Mouse (Mus musculus) cerebellum, adult 18-20 months (tissue): Measurements from ENCODE around the gene Gm4513.
"Not testable (repeated sequence)": the region's sequence is repeated elsewhere in the genome, so short reads cannot be mapped to it uniquely, and the experiment has no call there.

Experiments
- DNase-seq, 2 experiments: peaks; one replicate each; pipeline ENCODE4 v3.0.0; 2021

Gene Gm4513

DNA sequence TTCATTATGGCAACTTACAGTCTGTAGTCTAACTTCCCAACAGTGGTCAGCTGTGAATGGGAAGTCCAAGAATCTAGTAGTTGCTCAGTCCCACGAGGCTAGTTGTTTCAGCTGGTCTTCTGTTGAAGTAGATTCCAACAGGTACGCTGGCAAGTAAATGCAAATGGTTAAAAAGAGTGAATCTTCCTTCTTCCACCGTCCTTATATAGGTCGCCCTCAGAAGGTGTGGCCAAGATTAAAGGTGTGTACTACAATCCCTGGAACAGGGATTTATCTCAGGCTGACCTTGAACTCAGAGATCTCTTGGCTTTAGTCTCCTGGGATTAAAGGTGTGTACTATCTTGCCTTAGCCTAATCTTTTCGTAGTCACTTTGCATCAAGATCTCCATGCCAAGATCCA lies at the start of gene Gm4513:
TSS of gene Gm4513 (minus strand) at position 101 of the 400 bp plus-strand sequence.
- not testable (repeated sequence) for DNase-seq

DNA sequence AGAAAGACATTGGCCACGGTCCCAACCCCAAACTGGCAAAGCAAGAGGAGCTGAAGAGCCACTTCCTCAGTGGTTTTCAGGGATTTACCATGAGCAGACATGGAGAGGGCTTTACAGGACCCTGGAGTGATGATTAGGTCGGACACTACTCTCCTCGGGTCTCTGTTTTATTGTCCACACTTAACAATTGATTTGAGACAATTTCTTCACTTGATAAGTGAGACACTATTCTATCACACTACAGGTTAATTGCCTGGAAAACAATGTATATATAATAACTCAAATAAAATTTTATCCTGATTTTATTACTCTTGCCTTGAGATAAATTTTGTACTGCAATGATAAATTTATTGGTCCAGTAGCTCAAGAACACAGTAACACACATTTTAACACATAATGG lies 22.7 kb downstream of the Gm4513 start, which contains the start of gene Gm4141:
TSS of gene Gm4141 (minus strand) at position 101 of the 400 bp plus-strand sequence.
- DNase-seq: not testable (repeated sequence)

- not testable (repeated sequence) for DNase-seq
These were observed 53.2 kb downstream of the Gm4513 start, which contains the start of gene Gm5726 for GRCm38 (mm10) chr7:20545657-20546056. TSS of gene Gm5726 (minus strand) at chr7:20545757.
